Mouse (Mus musculus): ENCODE measurements at regions not wholly inside any gene's neighbourhood (a gene's known extent, or its start where the extent isn't known, plus 50 kb on each side); places are given as distances from the start of the nearest gene placed in this dataset.
"Not testable (repeated sequence)": the region's sequence is repeated elsewhere in the genome, so short reads cannot be mapped to it uniquely, and the experiment has no call there.

DNA sequence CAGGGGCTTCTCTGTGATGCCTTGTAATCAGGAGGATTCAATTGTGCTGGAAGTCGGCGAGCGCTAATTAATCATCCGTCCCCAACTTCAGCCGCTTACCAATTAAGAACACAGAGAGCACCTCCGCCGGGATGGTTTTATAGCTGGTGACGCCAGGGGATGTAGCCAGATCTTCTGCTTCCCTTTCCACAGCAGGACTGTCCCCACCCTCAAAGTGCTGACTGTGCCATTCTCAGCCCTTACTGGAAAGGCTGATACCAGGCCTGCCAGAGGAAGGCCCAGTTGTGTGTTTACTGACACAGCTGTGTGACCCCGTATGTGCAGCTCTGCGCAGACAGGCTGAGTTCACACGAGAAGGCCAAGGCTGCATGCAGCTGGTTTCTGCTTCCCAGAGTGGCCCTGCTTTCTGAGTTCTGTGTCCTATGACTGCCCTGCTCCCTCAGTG, 59.9 kb upstream of the Bend4 start:
- DNase-seq (ENCODE audit: low read depth, low spot score), result no peak

DNA sequence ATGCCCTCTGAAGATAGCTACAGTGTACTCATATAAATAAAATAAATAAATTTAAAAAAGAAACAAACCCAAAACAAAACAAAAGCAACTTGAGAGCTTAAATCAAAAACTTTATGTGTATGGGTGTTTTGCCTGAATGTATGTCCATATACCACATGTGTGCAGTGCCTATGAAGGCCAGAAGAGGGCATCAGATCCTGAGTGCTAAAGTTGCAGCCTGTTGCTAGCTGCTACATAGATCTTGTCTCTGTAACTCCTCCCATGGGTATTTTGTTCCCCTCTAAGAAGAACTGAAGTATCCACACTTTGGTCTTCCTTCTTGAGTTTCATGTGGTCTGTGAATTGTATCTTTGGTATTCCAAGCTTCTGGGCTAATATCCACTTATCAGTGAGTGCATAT, 62.6 kb upstream of the Bend4 start:
- DNase-seq (ENCODE audit: low read depth, low spot score), result not testable (repeated sequence)

DNA sequence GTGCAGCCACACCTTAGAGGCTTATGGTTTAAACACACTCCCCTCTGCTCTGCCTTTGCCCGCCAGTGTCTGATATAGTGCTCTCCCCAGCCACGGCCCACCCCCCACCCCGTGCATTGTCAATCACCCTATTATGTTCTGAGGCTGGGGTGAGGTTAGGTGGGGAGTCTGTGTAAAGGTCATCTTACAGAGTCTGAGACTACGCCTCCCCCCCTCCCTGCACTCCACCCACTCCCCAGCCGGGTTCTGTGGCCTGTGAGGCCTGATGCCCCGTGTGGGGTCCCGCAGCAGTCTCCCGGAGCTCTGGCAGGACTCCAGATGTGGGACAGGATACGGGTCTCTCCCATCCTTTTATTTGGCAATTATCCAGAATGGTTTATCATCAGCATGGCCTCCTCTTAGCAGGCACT, 64.8 kb upstream of the Bend4 start:
- DNase-seq (ENCODE audit: low read depth, low spot score), result no peak

DNA sequence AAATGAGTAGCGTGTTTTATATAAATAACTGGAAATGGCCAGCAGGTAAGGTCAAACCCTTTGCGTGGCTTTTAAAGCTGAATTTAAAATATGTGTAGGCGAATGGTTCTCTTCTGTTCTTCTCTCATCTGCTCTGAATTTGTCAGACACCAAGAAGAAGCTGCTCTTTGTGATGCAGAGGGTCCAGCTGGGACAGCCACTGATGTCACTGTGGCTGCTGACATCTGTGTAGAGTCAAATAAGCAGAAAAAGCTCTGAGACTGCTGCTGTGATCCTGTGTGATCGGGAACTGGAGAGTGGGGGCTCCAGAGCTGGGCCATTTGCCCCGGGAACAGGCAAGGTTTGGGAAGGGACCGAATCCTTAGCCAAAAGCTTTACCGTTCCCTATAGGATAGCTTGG, 68.6 kb upstream of the Bend4 start:
- DNase-seq (ENCODE audit: low read depth, low spot score), result no peak

DNA sequence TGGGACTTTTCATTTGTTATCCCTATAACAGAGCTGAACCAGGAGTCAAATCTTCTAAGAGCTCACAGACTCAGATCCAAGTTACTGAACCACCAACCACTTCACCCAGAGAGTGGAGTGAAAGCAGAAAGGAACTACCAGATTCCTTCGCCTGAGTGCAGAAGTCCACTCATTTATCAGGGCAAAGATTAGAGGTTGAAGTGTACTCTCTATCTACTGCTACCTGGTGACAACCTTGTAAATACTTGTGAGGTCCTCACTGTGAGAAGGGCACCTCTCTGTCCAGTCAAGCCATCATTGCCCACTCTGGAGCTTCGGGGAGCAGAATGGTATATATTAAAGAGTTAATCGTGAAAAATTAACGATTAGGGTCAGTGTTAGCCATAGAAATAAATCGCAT, 87.4 kb upstream of the Shisa3 start:
- DNase-seq (ENCODE audit: low read depth, low spot score), result no peak

DNA sequence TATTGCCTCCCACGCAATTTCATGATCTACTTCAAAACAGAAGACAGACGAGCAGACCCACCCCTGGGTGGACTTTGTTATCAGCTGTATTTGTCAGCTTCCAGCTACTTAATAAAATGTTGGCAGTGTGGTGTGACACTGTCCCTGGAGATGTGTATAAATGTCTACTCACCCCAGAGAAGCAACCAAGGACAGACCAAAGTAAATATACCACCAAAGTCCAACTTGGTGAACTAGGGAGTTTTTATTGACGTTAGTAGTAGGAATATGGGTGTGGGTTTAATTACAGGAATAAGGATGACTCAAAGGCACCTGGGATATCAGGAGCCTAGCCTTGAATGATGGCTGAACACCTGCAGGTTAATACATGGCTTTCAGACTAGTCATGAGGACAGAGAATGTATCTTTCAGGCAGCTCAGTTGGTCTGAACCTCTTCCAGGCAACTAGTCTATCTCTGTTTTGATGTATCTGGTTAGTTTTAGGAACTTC, 86.2 kb upstream of the Shisa3 start:
- DNase-seq (ENCODE audit: low read depth, low spot score), result no peak

DNA sequence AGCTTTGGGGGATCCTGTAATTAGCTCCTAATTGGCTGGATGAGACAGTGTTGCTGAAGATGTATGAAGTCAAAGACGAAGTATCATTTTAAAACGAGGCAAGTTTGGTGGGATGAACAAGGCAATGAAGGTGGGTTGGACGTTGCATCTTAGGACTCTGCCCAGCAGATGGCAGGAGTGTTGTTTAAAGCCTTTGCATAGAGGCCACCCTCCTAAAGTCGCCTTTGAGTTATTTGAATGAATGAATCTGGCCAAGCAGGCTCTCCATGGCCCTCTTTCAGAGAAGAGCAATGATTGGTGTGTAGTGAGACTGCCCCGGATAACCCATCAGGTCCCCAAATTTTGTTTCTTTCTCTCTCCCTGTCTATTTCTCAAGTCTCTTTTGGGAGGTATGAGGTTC, 77.5 kb upstream of the Shisa3 start:
- DNase-seq (ENCODE audit: low read depth, low spot score), result no peak

DNA sequence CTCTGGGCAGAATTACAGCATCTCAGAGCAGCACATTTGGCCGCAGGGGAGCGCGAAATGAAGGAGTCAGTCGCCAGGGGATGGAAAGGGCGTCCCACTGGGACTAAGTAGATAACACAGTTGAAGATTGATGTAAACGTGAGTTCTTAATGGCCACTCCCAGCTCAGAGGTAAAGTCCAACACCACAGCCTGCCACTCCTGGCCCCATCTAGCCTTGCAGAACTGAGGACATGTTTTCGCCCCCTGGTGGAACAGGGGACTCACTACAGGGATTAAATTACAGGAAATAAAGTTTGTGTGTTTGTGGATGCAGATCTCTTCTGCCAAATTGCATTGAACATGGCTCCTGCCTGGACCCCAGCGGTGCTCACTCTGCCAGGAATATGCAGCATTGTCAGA, 76.7 kb upstream of the Shisa3 start:
- DNase-seq (ENCODE audit: low read depth, low spot score), result no peak

DNA sequence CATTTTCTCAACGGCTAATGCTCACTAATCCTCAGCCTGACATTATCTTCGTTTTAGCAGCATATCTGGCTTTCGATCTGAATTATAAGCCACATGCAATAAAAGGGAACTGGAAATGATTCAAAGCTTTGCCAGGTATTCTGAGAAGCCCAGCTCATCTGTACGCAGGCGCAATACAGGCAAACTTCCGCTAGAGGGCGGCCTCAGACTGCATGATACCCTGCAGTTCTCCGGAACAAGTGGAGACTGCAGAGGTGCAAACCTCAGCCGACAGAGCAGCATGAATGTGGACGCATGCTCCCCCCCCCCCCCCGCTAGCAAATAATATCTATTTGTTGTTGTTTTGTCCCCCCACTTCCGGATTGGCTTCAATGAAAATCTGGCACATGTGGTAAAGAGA, 75.3 kb upstream of the Shisa3 start:
- peak; percentile 48 for DNase-seq (ENCODE audit: low read depth, low spot score)

DNA sequence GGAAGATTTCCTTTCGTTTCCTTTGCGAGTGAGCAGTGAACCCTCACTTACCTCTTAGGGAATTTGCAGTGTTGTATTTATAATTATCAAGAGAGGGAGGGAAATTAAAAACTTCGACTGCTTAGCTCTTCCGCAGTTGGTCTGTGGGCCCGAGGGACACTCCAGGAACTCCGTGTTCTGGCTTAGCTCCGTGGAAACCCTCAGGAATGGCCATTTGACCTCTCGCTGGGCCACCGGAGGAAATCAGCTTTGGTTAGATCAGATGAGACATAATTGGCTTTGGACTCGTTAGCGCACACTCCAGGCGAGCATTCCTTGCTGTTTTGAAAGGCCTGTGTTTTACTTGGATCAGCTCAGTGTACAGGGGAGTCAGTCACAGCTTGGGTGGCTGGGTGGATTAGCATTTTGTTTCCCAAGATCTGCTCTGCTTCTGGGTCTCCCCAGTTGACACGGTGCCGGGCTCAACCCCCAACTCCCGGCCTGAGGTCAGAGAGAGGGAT, 74.9 kb upstream of the Shisa3 start:
- no peak for DNase-seq (ENCODE audit: low read depth, low spot score)

DNA sequence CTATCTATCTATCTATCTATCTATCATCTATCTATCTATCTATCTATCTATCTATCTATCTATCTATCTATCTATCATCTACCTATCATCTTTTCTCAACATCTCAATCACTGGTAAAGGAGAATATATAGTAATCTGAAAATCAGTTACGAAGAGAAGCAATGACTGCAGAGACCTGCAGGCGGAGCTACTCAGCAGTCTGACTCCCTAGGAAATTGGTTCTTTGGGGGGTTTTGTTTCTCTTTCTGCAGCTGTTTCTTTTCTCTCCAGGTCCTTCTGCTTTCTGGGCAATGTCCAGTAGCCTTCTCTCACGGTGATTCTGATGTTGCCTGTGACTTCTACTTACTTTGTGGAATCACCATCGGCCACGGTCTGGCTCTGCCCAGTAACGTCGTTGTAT, 73.6 kb upstream of the Shisa3 start:
- DNase-seq (ENCODE audit: low read depth, low spot score), result no peak

DNA sequence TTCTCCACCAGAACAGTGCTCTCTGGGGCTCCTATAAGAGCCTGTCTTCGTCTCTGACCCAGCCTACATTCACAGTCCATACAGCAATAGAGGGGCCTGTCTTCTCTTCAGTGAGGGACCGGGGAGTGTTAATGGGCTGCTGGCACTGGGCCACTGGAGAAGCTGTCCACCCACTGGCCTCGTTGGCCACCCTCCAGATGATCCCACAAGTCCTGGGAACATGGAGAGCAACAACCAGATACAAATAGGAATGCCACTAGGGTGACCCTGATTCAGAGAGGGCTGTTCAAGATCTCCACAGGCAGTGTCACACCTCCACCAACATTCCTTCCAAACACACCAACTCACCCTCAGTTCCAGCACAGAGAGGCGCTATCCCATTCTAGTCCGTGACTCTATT, 69.7 kb upstream of the Shisa3 start:
- DNase-seq (ENCODE audit: low read depth, low spot score), result no peak

DNA sequence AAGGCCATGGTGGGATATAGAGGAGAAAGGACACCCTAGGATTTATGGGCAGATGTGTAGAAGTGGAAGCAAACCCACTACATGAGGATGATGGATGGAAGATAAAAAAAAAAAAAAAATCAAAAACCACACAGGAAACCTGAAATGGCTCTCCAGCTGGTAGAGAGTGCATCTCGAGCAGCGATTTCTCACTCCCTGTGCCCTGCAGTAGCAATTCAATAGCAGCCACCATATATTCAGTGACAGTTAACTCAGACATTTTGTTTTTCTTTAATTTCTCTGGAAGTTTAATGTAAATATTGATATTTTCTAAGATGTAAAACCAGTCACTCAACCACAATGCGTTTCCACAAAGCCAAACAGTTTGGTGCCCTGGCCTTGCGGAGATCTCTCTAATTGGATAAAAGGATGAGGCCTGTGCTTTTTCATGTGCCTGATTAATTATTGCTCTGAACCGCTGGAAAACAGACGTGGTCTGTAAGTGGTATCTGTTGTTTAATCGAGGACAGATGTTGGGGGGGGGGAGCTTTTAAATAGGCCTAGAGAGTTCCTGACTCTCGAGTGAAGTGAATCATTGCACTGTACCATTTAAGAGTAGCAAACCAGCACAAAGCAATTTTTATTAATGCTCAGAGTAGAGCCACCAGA, 68.0 kb upstream of the Shisa3 start:
- DNase-seq (ENCODE audit: low read depth, low spot score), result no peak

DNA sequence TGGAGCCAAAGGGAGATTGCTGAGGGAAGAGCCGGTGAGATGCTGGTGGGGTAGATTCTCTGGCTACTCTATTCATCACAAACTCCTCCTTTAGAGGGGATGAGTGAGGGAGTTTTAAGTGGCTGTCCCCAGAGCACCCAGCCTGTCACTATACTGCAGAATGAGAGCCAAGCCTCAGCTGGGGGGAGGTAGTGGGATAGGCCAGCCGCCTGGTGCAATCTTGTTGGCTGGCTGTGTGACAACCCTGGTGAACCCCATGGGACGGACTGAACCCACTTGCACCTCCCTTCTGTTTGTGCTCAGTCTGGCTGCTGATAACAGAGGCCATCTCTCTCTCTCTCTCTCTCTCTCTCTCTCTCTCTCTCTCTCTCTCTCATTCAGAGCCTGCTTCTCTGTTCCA, 65.8 kb upstream of the Shisa3 start:
- no peak for DNase-seq (ENCODE audit: low read depth, low spot score)

DNA sequence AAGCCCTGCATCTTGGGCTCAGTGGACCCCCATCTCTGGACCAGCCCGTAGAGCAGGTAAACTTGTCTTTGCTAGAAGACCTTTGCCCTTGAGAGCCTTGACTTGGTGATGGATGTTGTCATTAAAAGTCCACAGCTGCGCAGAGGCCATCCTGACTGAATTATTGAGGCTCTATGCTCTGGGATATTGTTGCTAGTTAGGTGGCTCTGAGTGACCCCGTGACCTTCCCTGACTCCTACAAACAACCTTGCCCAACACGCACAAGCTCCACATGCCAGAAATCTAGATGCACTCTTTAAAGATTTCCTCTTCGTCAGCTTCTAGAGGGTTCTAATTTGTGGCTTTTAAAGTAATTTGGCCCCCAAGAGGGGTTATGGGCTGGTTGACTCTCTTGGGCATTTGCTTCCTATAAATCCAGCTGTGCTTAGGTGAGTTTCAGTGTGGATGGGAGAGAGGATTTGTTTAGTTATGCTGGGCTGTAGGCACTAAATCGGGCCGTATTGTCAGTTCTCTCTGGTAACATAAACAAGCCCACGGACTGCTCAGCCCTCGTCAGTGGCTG, 63.6 kb upstream of the Shisa3 start:
- DNase-seq (ENCODE audit: low read depth, low spot score), result no peak

DNA sequence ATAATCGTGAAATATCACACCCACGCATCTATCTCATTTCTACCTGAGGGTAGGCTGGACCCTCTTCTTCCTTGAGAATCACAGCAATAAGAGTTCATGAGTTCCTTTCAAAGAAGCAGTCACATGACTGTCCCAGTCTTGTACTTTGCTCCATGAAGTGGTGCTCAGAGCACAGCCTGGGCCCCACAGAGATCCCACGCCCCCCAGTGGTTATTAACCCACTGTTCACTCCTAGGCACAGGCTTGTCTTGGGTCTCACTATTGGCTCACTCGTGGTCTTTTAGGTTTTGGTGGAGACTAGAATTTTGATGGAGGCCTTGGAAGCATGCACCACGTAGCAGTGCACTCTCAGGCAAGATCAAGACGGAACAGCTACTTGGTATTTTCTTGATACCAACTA, 57.4 kb upstream of the Shisa3 start:
- DNase-seq (ENCODE audit: low read depth, low spot score), result no peak

DNA sequence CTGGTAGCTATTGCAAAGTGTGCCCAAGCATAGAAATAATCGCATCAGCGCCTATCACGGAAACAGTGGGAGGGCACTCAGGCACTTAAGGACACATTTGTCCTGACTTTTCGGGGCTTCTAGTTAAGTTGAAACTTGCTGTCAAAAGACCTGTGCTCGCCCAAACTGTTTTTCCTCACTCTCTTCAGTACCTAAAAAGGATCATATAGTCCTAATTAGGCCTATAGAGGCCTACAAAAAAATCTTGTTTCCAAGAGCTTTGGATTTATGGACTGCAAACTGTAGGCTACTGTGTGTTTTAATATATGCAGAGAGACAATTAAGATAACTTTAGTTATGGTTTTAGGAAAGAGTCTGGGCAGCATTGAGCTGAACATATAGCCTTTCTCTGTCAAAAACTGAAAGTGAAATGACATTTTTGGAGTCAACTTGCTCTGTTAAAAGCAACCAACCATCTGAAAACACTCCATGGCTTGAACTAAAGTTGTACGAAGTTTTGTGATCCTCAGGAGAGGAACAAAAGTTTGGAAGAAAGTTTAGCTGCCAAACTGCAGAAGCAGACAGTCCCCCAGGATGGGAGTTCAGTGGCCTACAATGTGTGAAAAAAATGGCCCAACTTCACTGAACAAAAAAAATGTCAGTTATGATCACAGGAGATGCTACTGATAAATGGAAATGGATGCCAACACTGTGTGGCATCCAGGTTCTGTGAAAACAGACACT, 55.9 kb upstream of the Shisa3 start:
- DNase-seq (ENCODE audit: low read depth, low spot score), result no peak

DNA sequence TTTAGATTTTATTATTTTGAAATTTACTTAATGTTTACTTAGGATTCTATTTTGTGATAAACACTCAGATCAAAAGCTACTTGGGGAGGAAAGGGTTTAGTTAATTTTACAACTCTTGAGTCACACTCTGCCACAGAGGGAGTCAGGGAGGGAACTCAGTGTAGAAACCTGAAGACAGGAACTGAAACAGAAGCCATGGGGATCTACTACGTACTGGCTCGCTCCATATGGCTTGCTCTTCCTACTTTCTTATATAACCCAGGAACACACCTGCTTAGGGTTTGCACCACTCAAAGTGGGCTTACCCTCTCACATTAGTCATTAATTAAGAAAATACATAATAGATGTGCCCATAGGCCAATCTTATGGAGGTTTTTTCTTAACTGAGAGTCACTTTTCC, 54.8 kb upstream of the Shisa3 start:
- no peak for DNase-seq (ENCODE audit: low read depth, low spot score)

Data from WW6 (cell line).